In genomic region chr16:92100111-92100510, GRCm38 (mm10) we compare ENCODE assay signal across 17 mouse cellular contexts. TPM values are rescaled to one million over a fixed set of nuclear protein-coding genes. Genes with fewer than 3 reads are reported as not detected.
DNase-seq lines count a peak whose midpoint lies in the region; ATAC-seq lines count a peak whose summit lies in the region.
"Had no signal": no experiment of that assay in that cellular context is flagged by ENCODE, and none has a peak within 500 bp of the region (broad histone marks: within the 10 kb centered on the region; RNA-seq: fewer than 3 reads in every experiment).

No protein-coding gene starts in this region.

- DNase-seq in layer of hippocampus, adult 11-12 months (ENCODE audit: low spot score) = peak; percentile 43
- DNase-seq in layer of hippocampus, postnatal 10 days (ENCODE audit: low spot score in 2 of 2) = no peak
- DNase-seq in brain, adult 2 months (ENCODE audit: low read depth, low spot score) = peak; percentile 86
- DNase-seq in thymus, postnatal 0 days (ENCODE audit: low spot score) = no peak
- no peak for DNase-seq in thymus, postnatal 36 days
- DNase-seq: cerebellum, postnatal 25 days; heart, adult 18-20 months; heart, postnatal 10 days; kidney, adult 11 months; kidney, postnatal 36 days had no signal

- H3K27ac ChIP-seq in forebrain, embryonic 13.5 days = 0 out of 2 replicates have a peak overlapping the region, but pooled peaks have one; percentile 11
- H3K27ac ChIP-seq in midbrain, embryonic 16.5 days (ENCODE audit: low read length) = peak overlapping the region; percentile 43; the same call in 1 of the 2 replicates
- H3K27ac ChIP-seq: embryonic facial prominence, embryonic 15.5 days; liver, embryonic 15.5 days; stomach, embryonic 15.5 days had no signal

- 0 out of 2 replicates have a peak overlapping the region, but pooled peaks have one; percentile 2 for H3K9ac ChIP-seq in forebrain, embryonic 13.5 days
- no peak overlapping the region for H3K9ac ChIP-seq in midbrain, embryonic 16.5 days (ENCODE audit: low read depth, low read length)
- H3K9ac ChIP-seq: embryonic facial prominence, embryonic 15.5 days; liver, embryonic 15.5 days; stomach, embryonic 15.5 days had no signal

- H3K27me3 ChIP-seq in forebrain, embryonic 13.5 days = no peaks in the 10 kb centered on the region
- no peaks in the 10 kb centered on the region for H3K27me3 ChIP-seq in midbrain, embryonic 16.5 days (ENCODE audit: control insufficient read depth, insufficient read depth, low read depth, low read length)
- H3K27me3 ChIP-seq: embryonic facial prominence, embryonic 15.5 days; liver, embryonic 15.5 days; stomach, embryonic 15.5 days had no signal

- no peak overlapping the region for H3K4me3 ChIP-seq in forebrain, embryonic 13.5 days
- no peak overlapping the region for H3K4me3 ChIP-seq in midbrain, embryonic 16.5 days (ENCODE audit: low read depth, low read length)
- H3K4me3 ChIP-seq: embryonic facial prominence, embryonic 15.5 days; liver, embryonic 15.5 days; myocyte; stomach, embryonic 15.5 days had no signal

- WGBS in forebrain, embryonic 13.5 days = 80% methylated on average over 4 of the region's 4 CpGs
- 73% methylated on average over 4 of the region's 4 CpGs for WGBS in midbrain, embryonic 16.5 days

- ATAC-seq in forebrain, embryonic 13.5 days = no peak
- peak; percentile 57; the same call in 1 of the 2 replicates for ATAC-seq in midbrain, embryonic 16.5 days

- H3K4me1 ChIP-seq in forebrain, embryonic 13.5 days = peaks cover 12% of the 10 kb centered on the region
- H3K4me1 ChIP-seq in midbrain, embryonic 16.5 days (ENCODE audit: control insufficient read depth, insufficient read depth, low read length) = peaks cover 7% of the 10 kb centered on the region; the same call in 1 of the 2 replicates
- H3K4me1 ChIP-seq: liver, embryonic 15.5 days had no signal

- peaks cover 22% of the 10 kb centered on the region for H3K36me3 ChIP-seq in forebrain, embryonic 13.5 days (ENCODE audit: poor library complexity, severe bottlenecking)
- no peaks in the 10 kb centered on the region; the same call in 1 of the 2 replicates for H3K36me3 ChIP-seq in midbrain, embryonic 16.5 days (ENCODE audit: control insufficient read depth, insufficient read depth, low read length)
- H3K36me3 ChIP-seq: liver, embryonic 15.5 days had no signal

- H3K9me3 ChIP-seq in forebrain, embryonic 13.5 days (replicated peaks) = no peaks in the 10 kb centered on the region
- H3K9me3 ChIP-seq in midbrain, embryonic 16.5 days (replicated peaks; ENCODE audit: control insufficient read depth, low read length, poor library complexity, severe bottlenecking) = no peaks in the 10 kb centered on the region
- H3K9me3 ChIP-seq: embryonic facial prominence, embryonic 15.5 days; liver, embryonic 15.5 days; stomach, embryonic 15.5 days had no signal

- H3K4me2 ChIP-seq in forebrain, embryonic 13.5 days = no peak overlapping the region
- H3K4me2 ChIP-seq in midbrain, embryonic 16.5 days (ENCODE audit: low read length) = no peak overlapping the region
- H3K4me2 ChIP-seq: embryonic facial prominence, embryonic 15.5 days; liver, embryonic 15.5 days; stomach, embryonic 15.5 days had no signal

RNA-seq across cellular contexts. Expression of gene Slc5a3, which starts 42.0 kb away (rescaled TPM):
- 10 to 100 TPM; 15.3 to 17.8 TPM for total RNA-seq in layer of hippocampus, postnatal 10 days (2021)
- polyA plus RNA-seq in forebrain, embryonic 13.5 days (2015; fragmentation: Nextera tagmentation; extraction: Ambion mirVana) = 8.6 and 11.5 TPM in 2 replicates
- 21.1 and 22.8 TPM in 2 replicates for polyA plus RNA-seq in midbrain, embryonic 16.5 days (2015; fragmentation: Nextera tagmentation; extraction: Ambion mirVana)
- 1.5 and 2.4 TPM in 2 replicates for polyA plus RNA-seq in thymus, postnatal 0 days (2015; fragmentation: Nextera tagmentation; extraction: Ambion mirVana)

RNA-seq across cellular contexts. Expression of gene Gm49711, which starts 42.0 kb away (rescaled TPM):
- total RNA-seq in layer of hippocampus, postnatal 10 days (2021) = under 1 TPM in 1 of 2 experiments, not detected in 1; 0.31 TPM
- polyA plus RNA-seq in forebrain, embryonic 13.5 days (2015; fragmentation: Nextera tagmentation; extraction: Ambion mirVana) = 0.18 and 0.21 TPM in 2 replicates
- polyA plus RNA-seq in midbrain, embryonic 16.5 days (2015; fragmentation: Nextera tagmentation; extraction: Ambion mirVana) = 0.32 and 0.67 TPM in 2 replicates
- polyA plus RNA-seq in thymus, postnatal 0 days (2015; fragmentation: Nextera tagmentation; extraction: Ambion mirVana) = not detected in 2 replicates
- total RNA-seq: heart, adult 18-20 months; heart, postnatal 10 days; left cerebral cortex, postnatal 36 days had no signal
- polyA plus RNA-seq: liver, embryonic 15.5 days; myocyte; stomach, embryonic 15.5 days had no signal

RNA-seq across cellular contexts. Expression of gene Mrps6, which starts 42.0 kb away (rescaled TPM):
- 10 to 100 TPM; 57.9 to 66.2 TPM for total RNA-seq in layer of hippocampus, postnatal 10 days (2021)
- 143 and 159 TPM in 2 replicates for polyA plus RNA-seq in forebrain, embryonic 13.5 days (2015; fragmentation: Nextera tagmentation; extraction: Ambion mirVana)
- polyA plus RNA-seq in midbrain, embryonic 16.5 days (2015; fragmentation: Nextera tagmentation; extraction: Ambion mirVana) = 169 and 177 TPM in 2 replicates
- polyA plus RNA-seq in thymus, postnatal 0 days (2015; fragmentation: Nextera tagmentation; extraction: Ambion mirVana) = 119 and 133 TPM in 2 replicates

Comparison
In these comparisons a context has a peak if more than half of its experiments do, and no peak if none do; other contexts are left out.
1. DNase-seq: peak in layer of hippocampus, adult 11-12 months (single experiment) and brain, adult 2 months (single experiment); none in layer of hippocampus, postnatal 10 days (0 of 2), thymus, postnatal 0 days (single experiment) and thymus, postnatal 36 days (0 of 2).